Mouse (Mus musculus) G1E-ER4 (cell line): Measurements from ENCODE around the gene Rbm28. TPM values are rescaled to one million over a fixed set of nuclear protein-coding genes. Genes with fewer than 3 reads are reported as not detected.
A peak's percentile ranks its signal among the peaks of the same experiment; 100 is the strongest.

ENCODE experiments used
- GATA1 ChIP-seq: IDR thresholded peaks from one replicate; pipeline ENCODE4 v1.8.0; 2012; ENCODE audit warnings: low read length, inconsistent platforms
- polyA plus RNA-seq: library from polyadenylated mRNA; stranded (reverse); fragments of >175 nt; gene quantifications from 2 replicates; pipeline ENCODE4 v1.2.3, GENCODE M21; 2012

Gene Rbm28
- polyA plus RNA-seq, 1 experiment = 28.5 TPM

GRCm38 (mm10) chr6:29199223-29199855 is 34.5 kb upstream of the Rbm28 start:
- no peak for TF ChIP-seq GATA1

- no peak for TF ChIP-seq GATA1
Measured at GRCm38 (mm10) chr6:29198309-29199222, 33.8 kb upstream of the Rbm28 start.

GRCm38 (mm10) chr6:29195846-29196698 is 31.3 kb upstream of the Rbm28 start:
- TF ChIP-seq GATA1 = no peak

GRCm38 (mm10) chr6:29195146-29195545 is 30.3 kb upstream of the Rbm28 start:
- no peak for TF ChIP-seq GATA1

- TF ChIP-seq GATA1 = no peak
Measured at GRCm38 (mm10) chr6:29193961-29194750, 29.4 kb upstream of the Rbm28 start.

- TF ChIP-seq GATA1 = peak; percentile 81
Measured at GRCm38 (mm10) chr6:29187936-29188335, 23.1 kb upstream of the Rbm28 start.

GRCm38 (mm10) chr6:29179843-29180242 is 15.0 kb upstream of the Rbm28 start:
- TF ChIP-seq GATA1 = no peak

GRCm38 (mm10) chr6:29178888-29179658 is 14.3 kb upstream of the Rbm28 start, which contains the start of gene Prrt4:
Gene Prrt4 (minus strand): TSS chr6:29179584.
- no peak for TF ChIP-seq GATA1

GRCm38 (mm10) chr6:29177901-29178879 is 13.4 kb upstream of the Rbm28 start:
- TF ChIP-seq GATA1 = no peak

- no peak for TF ChIP-seq GATA1
Measured at GRCm38 (mm10) chr6:29175113-29175512, 10.3 kb upstream of the Rbm28 start.

- no peak for TF ChIP-seq GATA1
Measured at GRCm38 (mm10) chr6:29174368-29174767, 9.6 kb upstream of the Rbm28 start.

- no peak for TF ChIP-seq GATA1
Measured at GRCm38 (mm10) chr6:29170952-29171388, 6.2 kb upstream of the Rbm28 start.
